Mouse (Mus musculus) cerebral cortex, adult 2 months (tissue): ENCODE measurements around the gene Cep41.

ENCODE experiments used
- WGBS: fragments of 180-500 bp; shearing (Covaris S2); methylation state at CpG from one replicate; pipeline ENCODE4 v1.1.7; 2018; 5-methylcytosine and 5-hydroxymethylcytosine counted together

The Cep41 gene

DNA sequence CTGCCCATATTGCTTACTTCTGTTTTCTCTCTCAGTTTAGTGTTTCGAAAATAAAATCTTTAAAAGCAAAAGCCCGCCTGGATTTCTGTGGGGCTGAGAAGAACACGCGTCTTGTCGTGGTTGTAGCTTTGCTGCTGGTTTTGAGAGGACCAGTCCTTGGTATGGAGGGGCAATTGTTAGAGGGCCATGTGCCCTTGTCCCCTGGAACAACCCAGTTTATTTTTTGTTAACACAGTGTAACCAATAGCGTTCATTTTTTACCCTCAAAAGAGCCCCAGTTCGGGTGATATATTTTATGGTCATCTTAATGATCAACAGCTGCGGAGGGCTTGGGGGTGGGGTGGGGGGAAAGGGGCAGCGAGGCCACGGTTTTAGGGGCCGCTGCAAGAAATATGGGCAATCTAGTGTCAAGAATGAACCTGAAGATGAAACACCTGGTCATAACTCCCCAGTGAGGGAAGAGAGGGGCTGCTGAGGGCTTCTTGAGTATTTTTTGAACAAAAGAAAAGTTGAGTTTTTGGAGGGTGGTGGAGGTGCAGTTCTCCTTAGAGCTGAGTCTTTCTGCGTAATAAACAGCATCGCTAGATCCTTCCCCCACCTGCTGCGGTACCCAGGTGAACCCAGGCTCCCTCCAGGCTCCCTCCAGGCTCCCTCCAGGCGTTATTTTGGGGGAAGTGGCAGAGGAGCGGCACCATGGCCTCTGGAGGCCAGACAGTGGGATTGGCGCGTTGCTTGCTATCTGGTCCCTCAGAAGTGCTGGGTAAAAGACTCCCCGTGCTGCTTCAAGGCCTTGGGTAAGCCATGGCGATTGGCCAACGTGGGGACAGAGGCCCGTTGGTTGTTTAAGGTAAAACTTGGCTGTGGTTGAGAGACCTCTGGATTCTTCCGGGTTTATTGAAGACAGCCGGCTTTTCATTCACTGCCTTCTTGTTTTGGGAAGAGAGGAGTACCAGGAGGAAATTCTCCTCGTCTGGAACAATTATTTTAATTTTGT is 17.1 kb upstream of the Cep41 start:
- 78% methylated on average over 25 of the region's 25 CpGs for WGBS

- WGBS = 79% methylated on average over 6 of the region's 6 CpGs
These were observed 15.6 kb upstream of the Cep41 start for GRCm38 (mm10) chr6:30709115-30709514.

GRCm38 (mm10) chr6:30703977-30704602 is 10.5 kb upstream of the Cep41 start:
- WGBS = 94% methylated on average over 9 of the region's 9 CpGs

DNA sequence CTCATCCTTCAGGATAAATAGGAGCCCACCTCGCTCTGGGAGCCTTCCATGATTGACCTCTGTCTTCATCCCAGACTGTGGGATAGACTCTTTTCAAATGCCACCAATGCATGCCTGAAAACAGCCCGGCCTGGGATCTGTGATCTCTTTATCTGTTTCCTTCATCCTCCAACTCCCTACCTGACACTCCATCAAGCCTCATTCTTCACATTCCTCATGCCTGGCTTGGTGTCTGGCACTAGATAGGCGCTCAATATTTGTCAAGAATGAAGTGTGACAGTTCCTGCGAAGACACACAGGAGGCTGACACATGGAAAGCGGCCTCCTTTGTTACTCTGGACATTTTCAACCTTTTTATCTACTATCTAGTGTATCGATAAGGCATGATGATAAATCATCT is 9.9 kb upstream of the Cep41 start:
- WGBS = 92% methylated on average over 6 of the region's 6 CpGs

GRCm38 (mm10) chr6:30702881-30703280 is 9.3 kb upstream of the Cep41 start:
- 97% methylated on average over 6 of the region's 6 CpGs for WGBS

DNA sequence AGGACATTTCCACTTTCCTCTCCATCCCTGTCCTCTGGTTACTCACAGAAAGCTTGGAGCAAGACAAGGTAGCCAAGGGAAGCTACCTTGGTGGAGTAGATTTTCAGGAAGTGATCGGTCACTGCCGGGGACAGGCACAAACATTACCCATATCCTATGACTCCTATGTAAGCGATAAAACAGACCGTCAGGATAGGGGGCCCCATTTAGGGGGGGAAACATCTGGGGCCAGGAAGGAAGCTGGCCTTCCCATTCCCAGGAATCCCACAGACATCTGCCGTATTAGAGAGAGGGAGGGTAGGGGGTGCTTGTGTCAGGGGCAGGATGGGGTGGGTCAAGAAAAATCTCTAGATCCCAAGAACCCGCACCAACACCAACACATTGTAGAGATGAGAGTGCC is 6.6 kb upstream of the Cep41 start:
- 73% methylated on average over 6 of the region's 6 CpGs for WGBS

- WGBS = 85% methylated on average over 4 of the region's 4 CpGs
These were observed 4.5 kb upstream of the Cep41 start for GRCm38 (mm10) chr6:30698036-30698435.

DNA sequence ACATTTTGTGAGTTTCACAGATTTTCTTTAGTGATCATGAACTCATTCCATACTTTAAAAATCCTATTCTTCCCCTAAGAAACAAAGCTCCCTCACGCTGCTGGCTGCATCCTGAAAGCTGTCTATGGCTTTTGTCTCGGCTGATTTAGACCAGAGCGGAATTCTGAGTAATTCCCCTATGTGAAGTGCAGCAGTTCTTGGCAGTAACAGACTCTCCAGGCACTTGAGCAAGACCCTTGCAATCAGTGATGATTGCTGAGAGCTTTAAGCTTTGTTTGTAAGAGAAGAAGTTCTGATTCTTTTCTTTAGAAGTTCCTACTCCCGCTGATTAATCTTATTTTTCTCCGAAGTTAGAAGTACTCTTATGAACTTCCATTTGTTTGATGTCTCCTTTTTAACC is 3.9 kb upstream of the Cep41 start:
- 67% methylated on average over 5 of the region's 5 CpGs for WGBS

- WGBS = 95% methylated on average over 8 of the region's 8 CpGs
These were observed 1.6 kb upstream of the Cep41 start for GRCm38 (mm10) chr6:30695124-30695523.

GRCm38 (mm10) chr6:30694209-30694608 is 660 bp upstream of the Cep41 start:
- 13% methylated on average over 6 of the region's 6 CpGs for WGBS

DNA sequence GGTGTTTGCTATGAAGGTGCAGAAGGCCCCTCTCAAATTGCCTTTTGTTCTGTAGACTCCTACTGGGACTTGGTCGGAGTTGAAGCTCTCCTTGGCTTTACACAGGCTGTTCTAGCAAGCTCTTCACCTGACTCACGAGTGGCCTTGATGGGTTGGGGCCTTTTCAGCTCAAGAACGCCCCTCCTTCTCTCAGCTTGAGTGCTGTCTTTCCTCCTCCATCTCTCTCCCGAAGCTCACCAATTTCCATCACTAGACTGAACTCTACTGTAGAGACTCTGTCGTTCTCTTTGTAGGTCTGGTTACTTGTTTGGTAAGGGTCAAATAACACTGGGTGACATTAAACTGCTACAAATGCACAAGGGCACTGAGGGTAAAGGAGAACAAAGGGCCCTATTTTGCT is 723 bp downstream of the Cep41 start:
- WGBS = 69% methylated on average over 5 of the region's 5 CpGs

GRCm38 (mm10) chr6:30687198-30687597 is 6.4 kb downstream of the Cep41 start:
- WGBS = 65% methylated on average over 7 of the region's 7 CpGs

GRCm38 (mm10) chr6:30684570-30684969 is 9.0 kb downstream of the Cep41 start:
- 95% methylated on average over 1 of the region's 1 CpGs for WGBS

GRCm38 (mm10) chr6:30681935-30682900 is 11.3 kb downstream of the Cep41 start:
- WGBS = 60% methylated on average over 13 of the region's 13 CpGs

DNA sequence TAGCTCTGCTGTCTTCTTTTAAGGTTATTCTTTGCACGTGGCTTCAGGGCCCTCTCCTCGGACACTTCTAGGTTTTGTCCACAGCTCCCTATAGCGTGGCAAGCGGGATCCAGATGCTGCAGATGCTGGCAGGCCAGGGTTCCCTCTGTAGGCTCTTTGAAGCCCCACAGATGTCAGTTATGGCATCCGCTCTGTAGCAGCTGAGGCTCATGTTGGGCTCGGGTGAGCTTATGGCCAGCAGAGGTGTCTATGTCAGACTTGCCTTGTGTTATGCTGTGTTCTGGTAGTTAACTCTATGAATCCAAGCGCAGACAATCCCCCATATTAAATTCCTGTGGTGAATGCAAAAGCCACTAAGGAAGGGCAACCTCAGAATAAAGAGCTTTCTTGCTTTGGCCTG is 13.1 kb downstream of the Cep41 start:
- 92% methylated on average over 7 of the region's 7 CpGs for WGBS

DNA sequence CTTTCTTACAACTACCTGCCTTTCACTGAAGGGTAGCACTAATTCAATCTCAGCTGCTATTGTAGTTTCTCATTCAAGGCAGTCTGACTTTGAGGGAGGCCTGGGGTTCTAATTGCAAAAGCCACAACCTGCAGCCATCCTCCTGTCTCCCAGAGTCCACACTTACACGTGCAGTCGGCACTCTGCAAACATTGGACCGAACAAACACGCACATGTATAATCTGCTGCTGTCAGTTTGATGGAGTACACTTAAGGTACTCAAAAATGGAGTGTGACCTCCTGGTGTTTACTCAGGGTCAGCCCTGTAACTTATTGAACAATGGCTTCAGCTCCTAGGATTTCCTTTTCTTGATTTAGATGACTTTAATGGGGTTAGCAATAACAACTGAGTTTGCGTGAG is 14.0 kb downstream of the Cep41 start:
- 85% methylated on average over 5 of the region's 5 CpGs for WGBS

DNA sequence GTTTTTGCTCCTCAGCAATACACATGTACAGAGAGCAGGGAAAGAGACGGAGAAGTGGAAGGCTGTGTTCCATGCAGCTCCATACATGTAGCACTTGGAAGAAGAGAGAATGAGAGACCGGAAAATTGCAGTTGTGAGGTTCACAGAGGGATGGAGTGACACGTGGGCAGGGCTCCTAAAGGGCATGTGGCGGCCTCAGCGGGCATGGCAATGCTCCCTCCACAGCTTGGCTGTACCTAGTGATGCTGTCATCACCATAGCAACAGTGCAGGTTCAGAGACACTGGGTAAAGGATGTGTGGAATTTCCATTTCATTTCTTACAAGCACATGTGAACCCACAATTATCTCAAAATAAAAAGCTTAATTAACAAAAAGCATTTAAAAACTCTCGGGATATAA is 15.1 kb downstream of the Cep41 start:
- WGBS = 72% methylated on average over 6 of the region's 6 CpGs

DNA sequence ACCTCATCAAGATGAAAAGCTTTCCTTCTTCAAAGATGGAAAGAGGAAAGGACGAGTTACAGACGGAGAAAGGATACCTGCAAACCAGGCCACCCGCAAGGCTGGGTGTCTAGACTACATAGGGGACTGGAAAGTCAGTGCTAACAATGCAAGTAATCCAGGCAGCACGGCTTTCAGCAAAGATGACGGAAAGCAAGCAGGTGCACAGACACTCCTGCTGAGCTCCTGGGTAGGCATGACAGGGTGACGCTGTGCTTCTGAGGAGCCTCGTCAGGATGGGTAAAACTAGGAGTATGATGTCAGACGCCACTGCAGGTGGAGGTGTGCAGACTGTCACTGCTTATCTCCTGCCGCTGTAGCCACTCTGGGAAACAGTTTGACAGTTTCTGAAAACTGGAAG is 16.0 kb downstream of the Cep41 start:
- 95% methylated on average over 9 of the region's 9 CpGs for WGBS

DNA sequence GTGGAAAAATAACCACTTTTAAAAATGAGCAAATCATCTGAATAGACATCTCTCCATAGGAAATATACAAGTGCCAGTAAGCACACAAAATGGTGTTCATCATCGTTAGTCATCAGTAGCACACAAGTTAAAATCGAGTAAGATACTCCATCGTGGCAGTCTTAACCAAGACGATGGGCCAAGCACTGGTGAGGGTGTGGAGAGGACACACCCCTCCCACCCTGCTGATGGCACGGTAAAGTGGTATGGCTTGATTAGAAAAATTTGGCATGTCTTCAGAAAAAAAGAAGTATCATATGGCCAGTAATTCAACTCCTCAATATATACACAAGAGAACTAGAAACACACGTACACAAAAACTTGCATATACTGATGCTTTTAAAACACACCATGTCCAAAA is 17.0 kb downstream of the Cep41 start:
- 92% methylated on average over 6 of the region's 6 CpGs for WGBS

- 13% methylated on average over 11 of the region's 11 CpGs for WGBS
These were observed 18.2 kb downstream of the Cep41 start for GRCm38 (mm10) chr6:30675281-30675771.

DNA sequence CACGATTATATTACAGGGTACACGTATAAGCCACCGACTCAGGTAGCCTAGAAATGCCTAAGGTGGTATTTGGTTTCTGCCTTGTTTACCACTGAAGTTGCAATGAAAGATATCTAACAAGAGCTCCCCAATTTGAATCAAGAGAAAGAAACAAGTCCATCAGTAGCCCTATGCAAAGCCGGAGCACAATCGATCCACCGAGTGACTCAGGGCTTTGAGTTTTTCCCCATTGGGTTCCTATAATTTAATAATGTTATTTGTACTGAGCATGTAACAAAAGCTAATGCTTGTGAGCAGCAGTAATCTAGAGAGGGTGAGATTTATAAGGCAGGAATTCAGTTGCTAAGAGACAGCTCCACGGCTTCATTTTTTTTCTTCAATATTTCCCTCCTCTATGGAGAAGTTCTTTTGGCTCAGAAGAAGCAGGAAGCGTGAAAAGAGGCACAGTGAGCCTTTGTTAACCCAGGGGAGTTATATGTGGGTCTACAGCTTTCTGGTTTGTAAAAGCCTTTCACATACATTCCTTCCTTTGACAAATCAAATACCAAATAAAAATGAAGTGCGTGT is 18.8 kb downstream of the Cep41 start:
- WGBS = 23% methylated on average over 9 of the region's 9 CpGs
